Mouse (Mus musculus): ENCODE measurements around the gene Acsbg2. TPM values are rescaled to one million over a fixed set of nuclear protein-coding genes. Genes with fewer than 3 reads are reported as not detected.

The Acsbg2 gene
- total and polyA plus RNA-seq, 3 experiments = 0.11 TPM; not detected in 2

GRCm38 (mm10) chr17:56832918-56833317 lies 41.3 kb downstream of the Acsbg2 start:
- TF ChIP-seq GATA2 (IDR thresholded peaks at IDR 0.05; ENCODE audit: borderline replicate concordance, low read depth, low read length) (no peak), CTCF (IDR thresholded peaks at IDR 0.05; ENCODE audit: low read depth, low read length) (no peak), POLR2AphosphoS5 (IDR thresholded peaks at IDR 0.05; ENCODE audit: insufficient replicate concordance, low read depth, low read length) (no peak), TAL1 (conservative IDR thresholded peaks at IDR 0.05; ENCODE audit: low read depth, low read length) (no peak), GATA1 (IDR thresholded peaks at IDR 0.05; ENCODE audit: borderline replicate concordance, low read length) (no peak)
- Histone ChIP-seq H3K27me3 (ENCODE audit: insufficient read depth, low read length) (peaks cover 10% of the 10 kb centered on the region), H3K9me3 (replicated peaks) (no peaks in the 10 kb centered on the region), H3K4me3 (ENCODE audit: low read depth, low read length) (no peak overlapping the region), H3K36me3 (replicated peaks) (no peaks in the 10 kb centered on the region), H3K4me1 (ENCODE audit: insufficient read depth, low read depth, low read length) (peaks cover 52% of the 10 kb centered on the region)
- ATAC-seq (ENCODE audit: extremely low read depth, insufficient number of reproducible peaks, low FRiP score, poor library complexity, severe bottlenecking) (no peak), DNase-seq (ENCODE audit: low spot score) (no peak)

- ATAC-seq (ENCODE audit: extremely low read depth, insufficient number of reproducible peaks, low FRiP score, poor library complexity, severe bottlenecking) = peak; percentile 97
- no peaks in the 10 kb centered on the region for H3K27me3 ChIP-seq (ENCODE audit: insufficient read depth, low read length)
Measured at GRCm38 (mm10) chr17:56831111-56831816, 43.0 kb downstream of the Acsbg2 start.

GRCm38 (mm10) chr17:56830411-56831110 lies 43.7 kb downstream of the Acsbg2 start, which contains the start of gene Rfx2:
Rfx2 (minus strand) TSS chr17:56831013.
- no peak for TF ChIP-seq TAL1 (conservative IDR thresholded peaks at IDR 0.05; ENCODE audit: low read depth, low read length)
- TF ChIP-seq GATA2 (IDR thresholded peaks at IDR 0.05; ENCODE audit: borderline replicate concordance, low read depth, low read length) = no peak
- TF ChIP-seq POLR2AphosphoS5 (IDR thresholded peaks at IDR 0.05; ENCODE audit: insufficient replicate concordance, low read depth, low read length) = no peak
- TF ChIP-seq CTCF (IDR thresholded peaks at IDR 0.05; ENCODE audit: low read depth, low read length) = no peak
- no peak for TF ChIP-seq GATA1 (IDR thresholded peaks at IDR 0.05; ENCODE audit: borderline replicate concordance, low read length)
- Histone ChIP-seq H3K27me3 (ENCODE audit: insufficient read depth, low read length) (no peaks in the 10 kb centered on the region), H3K36me3 (replicated peaks) (peaks cover 2% of the 10 kb centered on the region), H3K4me3 (ENCODE audit: low read depth, low read length) (peak within 1 kb of the TSS; percentile 73), H3K4me1 (ENCODE audit: insufficient read depth, low read depth, low read length) (peaks cover 60% of the 10 kb centered on the region), H3K9me3 (replicated peaks) (no peaks in the 10 kb centered on the region)
- ATAC-seq (ENCODE audit: extremely low read depth, insufficient number of reproducible peaks, low FRiP score, poor library complexity, severe bottlenecking) (no peak), DNase-seq (ENCODE audit: low spot score) (peak; percentile 37)

More at GRCm38 (mm10) chr17:56831111-56831816, 43.0 kb downstream of the Acsbg2 start:
- H3K9me3 ChIP-seq (replicated peaks) = no peaks in the 10 kb centered on the region
- peaks cover 60% of the 10 kb centered on the region for H3K4me1 ChIP-seq (ENCODE audit: insufficient read depth, low read depth, low read length)
- no peaks in the 10 kb centered on the region for H3K36me3 ChIP-seq (replicated peaks)
- TF ChIP-seq TAL1 (conservative IDR thresholded peaks at IDR 0.05; ENCODE audit: low read depth, low read length) (no peak), POLR2AphosphoS5 (IDR thresholded peaks at IDR 0.05; ENCODE audit: insufficient replicate concordance, low read depth, low read length) (no peak), CTCF (IDR thresholded peaks at IDR 0.05; ENCODE audit: low read depth, low read length) (no peak), GATA1 (IDR thresholded peaks at IDR 0.05; ENCODE audit: borderline replicate concordance, low read length) (no peak), GATA2 (IDR thresholded peaks at IDR 0.05; ENCODE audit: borderline replicate concordance, low read depth, low read length) (no peak)
- peak overlapping the region; percentile 73 for H3K4me3 ChIP-seq (ENCODE audit: low read depth, low read length)
- DNase-seq (ENCODE audit: low spot score) = peak; percentile 98

GRCm38 (mm10) chr17:56829795-56830194 lies 44.5 kb downstream of the Acsbg2 start:
- DNase-seq (ENCODE audit: low spot score) (no peak), ATAC-seq (ENCODE audit: extremely low read depth, insufficient number of reproducible peaks, low FRiP score, poor library complexity, severe bottlenecking) (no peak)
- TF ChIP-seq GATA1 (IDR thresholded peaks at IDR 0.05; ENCODE audit: borderline replicate concordance, low read length) (no peak), GATA2 (IDR thresholded peaks at IDR 0.05; ENCODE audit: borderline replicate concordance, low read depth, low read length) (no peak), TAL1 (conservative IDR thresholded peaks at IDR 0.05; ENCODE audit: low read depth, low read length) (no peak), CTCF (IDR thresholded peaks at IDR 0.05; ENCODE audit: low read depth, low read length) (no peak), POLR2AphosphoS5 (IDR thresholded peaks at IDR 0.05; ENCODE audit: insufficient replicate concordance, low read depth, low read length) (no peak)
- H3K36me3 ChIP-seq (replicated peaks) = peaks cover 10% of the 10 kb centered on the region
- H3K9me3 ChIP-seq (replicated peaks) = no peaks in the 10 kb centered on the region
- peak overlapping the region; percentile 73 for H3K4me3 ChIP-seq (ENCODE audit: low read depth, low read length)
- H3K27me3 ChIP-seq (ENCODE audit: insufficient read depth, low read length) = no peaks in the 10 kb centered on the region
- H3K4me1 ChIP-seq (ENCODE audit: insufficient read depth, low read depth, low read length) = peaks cover 65% of the 10 kb centered on the region

- Histone ChIP-seq H3K36me3 (replicated peaks) (peaks cover 16% of the 10 kb centered on the region), H3K27me3 (ENCODE audit: insufficient read depth, low read length) (no peaks in the 10 kb centered on the region), H3K4me1 (ENCODE audit: insufficient read depth, low read depth, low read length) (peaks cover 72% of the 10 kb centered on the region), H3K9me3 (replicated peaks) (no peaks in the 10 kb centered on the region), H3K4me3 (ENCODE audit: low read depth, low read length) (peak overlapping the region; percentile 73)
- TF ChIP-seq GATA2 (IDR thresholded peaks at IDR 0.05; ENCODE audit: borderline replicate concordance, low read depth, low read length) = no peak
- no peak for TF ChIP-seq POLR2AphosphoS5 (IDR thresholded peaks at IDR 0.05; ENCODE audit: insufficient replicate concordance, low read depth, low read length)
- TF ChIP-seq TAL1 (conservative IDR thresholded peaks at IDR 0.05; ENCODE audit: low read depth, low read length) = no peak
- TF ChIP-seq CTCF (IDR thresholded peaks at IDR 0.05; ENCODE audit: low read depth, low read length) = no peak
- TF ChIP-seq GATA1 (IDR thresholded peaks at IDR 0.05; ENCODE audit: borderline replicate concordance, low read length) = no peak
- ATAC-seq (ENCODE audit: extremely low read depth, insufficient number of reproducible peaks, low FRiP score, poor library complexity, severe bottlenecking) (no peak), DNase-seq (ENCODE audit: low spot score) (no peak)
Measured at GRCm38 (mm10) chr17:56829171-56829570, 45.1 kb downstream of the Acsbg2 start.

GRCm38 (mm10) chr17:56826718-56827117 lies 47.5 kb downstream of the Acsbg2 start:
- Histone ChIP-seq H3K4me1 (ENCODE audit: insufficient read depth, low read depth, low read length) (peaks cover 85% of the 10 kb centered on the region), H3K36me3 (replicated peaks) (peaks cover 39% of the 10 kb centered on the region), H3K9me3 (replicated peaks) (no peaks in the 10 kb centered on the region), H3K27me3 (ENCODE audit: insufficient read depth, low read length) (no peaks in the 10 kb centered on the region), H3K4me3 (ENCODE audit: low read depth, low read length) (peak overlapping the region; percentile 44; the same call in 1 of the 2 replicates)
- TF ChIP-seq POLR2AphosphoS5 (IDR thresholded peaks at IDR 0.05; ENCODE audit: insufficient replicate concordance, low read depth, low read length) = no peak
- 0 out of 2 replicates have a peak, but pooled peaks have one; percentile 19 for TF ChIP-seq GATA2 (IDR thresholded peaks at IDR 0.05; ENCODE audit: borderline replicate concordance, low read depth, low read length)
- TF ChIP-seq CTCF (IDR thresholded peaks at IDR 0.05; ENCODE audit: low read depth, low read length) = no peak
- peak; percentile 92 for TF ChIP-seq TAL1 (conservative IDR thresholded peaks at IDR 0.05; ENCODE audit: low read depth, low read length)
- no peak for TF ChIP-seq GATA1 (IDR thresholded peaks at IDR 0.05; ENCODE audit: borderline replicate concordance, low read length)
- DNase-seq (ENCODE audit: low spot score) = peak; percentile 39
- ATAC-seq (ENCODE audit: extremely low read depth, insufficient number of reproducible peaks, low FRiP score, poor library complexity, severe bottlenecking) = peak; percentile 64

Measured in G1E (cell line).